Mouse (Mus musculus): ENCODE data around the gene Epas1.

GRCm38 (mm10) chr17:86803147-86803546 is 49.6 kb downstream of the Epas1 start:
- TF ChIP-seq CTCF (IDR thresholded peaks at IDR 0.05; ENCODE audit: low read depth) (no peak), EP300 (IDR thresholded peaks at IDR 0.05; ENCODE audit: low read depth) (no peak)

Measured in liver, embryonic 14.5 days (tissue).